Mouse (Mus musculus): Measurements from ENCODE around the gene Kdelc1.

DNA sequence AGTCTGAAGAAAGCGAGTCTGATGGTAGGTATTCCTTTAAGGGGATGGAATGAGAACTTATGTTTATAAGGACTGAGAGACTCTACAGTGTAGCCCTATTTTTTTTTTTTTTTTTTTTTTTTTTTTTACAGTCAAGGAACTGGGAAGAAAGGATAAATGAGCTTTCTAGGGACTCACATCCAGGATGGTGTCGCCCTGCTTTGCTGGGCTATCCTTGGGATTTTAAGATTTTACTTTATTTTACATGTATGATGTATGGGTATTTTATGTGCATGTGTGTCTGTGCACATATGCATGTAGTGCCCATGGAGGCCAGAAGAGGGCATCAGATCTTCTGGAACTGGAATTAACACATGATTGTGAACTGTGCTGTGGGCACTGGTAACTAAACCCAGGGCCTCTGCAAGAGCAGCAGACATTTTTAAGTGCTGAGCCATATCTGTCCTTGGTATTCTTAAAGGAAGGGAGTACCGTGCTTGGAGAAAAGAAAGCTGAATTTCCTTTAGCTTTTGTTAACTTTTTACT, 49.3 kb upstream of the Kdelc1 start:
- no peak for TF ChIP-seq CTCF (IDR thresholded peaks at IDR 0.05; ENCODE audit: insufficient read depth, low read depth, low read length)
- TF ChIP-seq POLR2A (IDR thresholded peaks at IDR 0.05; ENCODE audit: insufficient read depth, low read depth, low read length) = no peak
